Mouse (Mus musculus) gastrocnemius, adult 2 months (tissue): Measurements from ENCODE around the gene Uqcr10. TPM values are rescaled to one million over a fixed set of nuclear protein-coding genes. Genes with fewer than 3 reads are reported as not detected.
"Not testable (repeated sequence)": the region's sequence is repeated elsewhere in the genome, so short reads cannot be mapped to it uniquely, and the experiment has no call there.

Source experiments
- DNase-seq: peaks from one replicate; pipeline ENCODE4 v3.0.0; 2022
- H3K27ac ChIP-seq: fragments of 200-600 bp; 2 replicates; pipeline ENCODE4 v1.8.1; 2022; ENCODE audit warnings: mild to moderate bottlenecking
- H3K4me3 ChIP-seq: fragments of 200-600 bp; 2 replicates; pipeline ENCODE4 v1.8.1; 2022; ENCODE audit warnings: mild to moderate bottlenecking, moderate library complexity
- CTCF ChIP-seq: fragments of 200-600 bp; IDR thresholded peaks from 2 replicates; pipeline ENCODE4 v1.8.1; 2022; ENCODE audit warnings: antibody characterized with exemption, mild to moderate bottlenecking, moderate library complexity
- intact Hi-C: fragments of 180-260 bp; cut with DNase I; formaldehyde crosslinking; loops from one replicate; pipeline ENCODE4 v1.15.1; 2025
- total RNA-seq, 2 experiments: library from RNA; stranded (reverse); gene quantifications; 2 replicates each; pipeline ENCODE4 v1.2.3; 2021

The Uqcr10 gene
- total RNA-seq, 2 experiments from 2014 or later: 837 to 1,167 TPM

- peak; percentile 59 for DNase-seq
- Histone ChIP-seq H3K27ac (no peak overlapping the region), H3K4me3 (no peak overlapping the region)
- intact Hi-C loops: loop anchor here (5.0 kb wide), 1 partner anchor 91 kb away; no protein-coding TSS in a partner anchor
- TF ChIP-seq CTCF: no peak
Measured at GRCm38 (mm10) chr11:4730913-4731312, 26.8 kb upstream of the Uqcr10 start.

- DNase-seq: no peak
- Histone ChIP-seq H3K4me3 (no peak overlapping the region), H3K27ac (no peak overlapping the region)
- intact Hi-C loops: loop anchor here (5.0 kb wide), 1 partner anchor 92 kb away; no protein-coding TSS in a partner anchor
- no peak for TF ChIP-seq CTCF
Measured at GRCm38 (mm10) chr11:4730096-4730495, 26.0 kb upstream of the Uqcr10 start.

- DNase-seq: no peak
- Histone ChIP-seq H3K4me3 (no peak overlapping the region), H3K27ac (no peak overlapping the region)
- intact Hi-C loops: loop anchor here (5.0 kb wide), 1 partner anchor 93 kb away; no protein-coding TSS in a partner anchor
- TF ChIP-seq CTCF: no peak
Measured at GRCm38 (mm10) chr11:4729603-4730002, 25.5 kb upstream of the Uqcr10 start.

- TF ChIP-seq CTCF: no peak
- DNase-seq: no peak
- intact Hi-C loops: no loop called here
- Histone ChIP-seq H3K27ac (no peak overlapping the region), H3K4me3 (no peak overlapping the region)
Measured at GRCm38 (mm10) chr11:4721728-4722127, 17.6 kb upstream of the Uqcr10 start.

- DNase-seq: no peak
- intact Hi-C loops: no loop called here
- no peak overlapping the region for H3K27ac ChIP-seq
- no peak overlapping the region for H3K4me3 ChIP-seq
- no peak for TF ChIP-seq CTCF
Measured at GRCm38 (mm10) chr11:4720900-4721580, 16.9 kb upstream of the Uqcr10 start.

GRCm38 (mm10) chr11:4720393-4720792 lies 16.3 kb upstream of the Uqcr10 start:
- Histone ChIP-seq H3K4me3 (no peak overlapping the region), H3K27ac (peak overlapping the region; percentile 77)
- no peak for DNase-seq
- no peak for TF ChIP-seq CTCF
- intact Hi-C loops: no loop called here

- intact Hi-C loops: no loop called here
- Histone ChIP-seq H3K27ac (peak overlapping the region; percentile 77), H3K4me3 (no peak overlapping the region)
- no peak for DNase-seq
- TF ChIP-seq CTCF: no peak
Measured at GRCm38 (mm10) chr11:4719961-4720360, 15.8 kb upstream of the Uqcr10 start.

- intact Hi-C loops: no loop called here
- Histone ChIP-seq H3K4me3 (no peak overlapping the region), H3K27ac (peak overlapping the region; percentile 77)
- no peak for TF ChIP-seq CTCF
- no peak for DNase-seq
Measured at GRCm38 (mm10) chr11:4718548-4718947, 14.4 kb upstream of the Uqcr10 start.

- no peak for TF ChIP-seq CTCF
- intact Hi-C loops: no loop called here
- H3K4me3 ChIP-seq: no peak overlapping the region
- DNase-seq: no peak
- no peak overlapping the region for H3K27ac ChIP-seq
Measured at GRCm38 (mm10) chr11:4716530-4717236, 12.5 kb upstream of the Uqcr10 start.

- intact Hi-C loops: no loop called here
- TF ChIP-seq CTCF: no peak
- no peak for DNase-seq
Measured at GRCm38 (mm10) chr11:4715596-4715995, 11.5 kb upstream of the Uqcr10 start.

GRCm38 (mm10) chr11:4714727-4715126 lies 10.6 kb upstream of the Uqcr10 start:
- no peak for TF ChIP-seq CTCF
- intact Hi-C loops: no loop called here

More at GRCm38 (mm10) chr11:4715596-4715995, 11.5 kb upstream of the Uqcr10 start:
- no peak overlapping the region for H3K27ac ChIP-seq
- H3K4me3 ChIP-seq: no peak overlapping the region

GRCm38 (mm10) chr11:4712822-4713221 lies 8.7 kb upstream of the Uqcr10 start:
- no peak for TF ChIP-seq CTCF
- DNase-seq: no peak
- H3K4me3 ChIP-seq: no peak overlapping the region
- intact Hi-C loops: no loop called here
- no peak overlapping the region for H3K27ac ChIP-seq

More at GRCm38 (mm10) chr11:4714727-4715126, 10.6 kb upstream of the Uqcr10 start:
- DNase-seq: no peak
- H3K27ac ChIP-seq: no peak overlapping the region
- no peak overlapping the region for H3K4me3 ChIP-seq

GRCm38 (mm10) chr11:4710188-4710587 lies 6.0 kb upstream of the Uqcr10 start:
- intact Hi-C loops, H3K4me3 ChIP-seq, DNase-seq, H3K27ac ChIP-seq: not testable (repeated sequence)
- TF ChIP-seq CTCF: peak; percentile 7; the same call in 1 of the 2 replicates

- no peak for TF ChIP-seq CTCF
- no peak for DNase-seq
- H3K27ac ChIP-seq: peak overlapping the region; percentile 96
- intact Hi-C loops: loop anchor here (5.0 kb wide), 1 partner anchor 67 kb away; no protein-coding TSS in a partner anchor
- peak overlapping the region; percentile 97 for H3K4me3 ChIP-seq
Measured at GRCm38 (mm10) chr11:4705178-4705577, 1.0 kb upstream of the Uqcr10 start.
